8 mouse cellular contexts compared by ENCODE assay signal in the genomic region with DNA sequence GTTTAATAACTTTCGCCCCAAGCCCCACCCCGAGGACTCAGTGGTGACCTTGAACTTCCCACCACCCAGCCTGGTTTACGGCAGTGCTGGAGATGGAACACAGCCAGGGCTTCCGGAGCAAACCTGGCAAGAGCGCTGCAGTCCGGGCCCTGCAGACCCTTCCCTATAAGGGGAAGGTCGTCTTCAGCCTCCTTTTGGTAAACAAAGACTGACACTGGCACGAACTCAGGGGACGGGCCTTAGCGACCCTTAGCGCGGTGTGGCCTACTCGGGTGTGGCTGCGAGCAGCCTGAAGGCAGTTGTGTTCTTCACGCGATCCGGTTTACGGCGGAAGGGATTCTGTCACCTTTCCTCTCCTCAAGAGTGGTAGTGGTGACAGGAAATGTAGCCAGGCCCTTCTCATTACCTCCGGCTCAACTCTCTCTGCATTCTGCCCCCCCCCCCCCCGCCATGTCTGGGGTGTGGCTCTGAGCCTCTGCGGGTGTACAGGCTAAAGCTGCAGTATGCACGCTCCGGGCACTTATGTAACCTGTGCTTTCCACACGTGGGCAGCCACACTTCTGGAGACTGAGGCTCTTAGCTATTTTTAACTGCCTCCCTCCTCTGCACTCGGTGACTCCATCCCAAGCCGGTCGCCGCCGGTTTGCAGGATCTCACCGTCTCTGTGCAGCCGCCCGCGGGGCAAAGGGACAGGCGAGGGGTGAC. TPM values are rescaled to one million over a fixed set of nuclear protein-coding genes. Genes with fewer than 3 reads are reported as not detected.
DNase-seq lines count a peak whose midpoint lies in the region; ATAC-seq and TF ChIP-seq lines count a peak whose summit lies in the region.

Mpc1 (plus strand) TSS at position 84 of the 705 bp plus-strand sequence.

- no peaks in the 10 kb centered on the region for H3K9me3 ChIP-seq in heart, embryonic 10.5 days
- H3K9me3 ChIP-seq in kidney, embryonic 14.5 days (ENCODE audit: control insufficient read depth, low read length), result no peaks in the 10 kb centered on the region
- no peaks in the 10 kb centered on the region for H3K9me3 ChIP-seq in limb, embryonic 14.5 days (ENCODE audit: control insufficient read depth, low read length)
- no peaks in the 10 kb centered on the region for H3K9me3 ChIP-seq in midbrain, embryonic 16.5 days (replicated peaks; ENCODE audit: control insufficient read depth, low read length, poor library complexity, severe bottlenecking)

- H3K9ac ChIP-seq in kidney, embryonic 14.5 days (ENCODE audit: low read depth, low read length), result peak within 1 kb of the TSS; percentile 78
- peak within 1 kb of the TSS; percentile 75 for H3K9ac ChIP-seq in limb, embryonic 14.5 days (ENCODE audit: low read depth, low read length, severe bottlenecking)
- H3K9ac ChIP-seq in midbrain, embryonic 16.5 days (ENCODE audit: low read depth, low read length), result peak within 1 kb of the TSS; percentile 92

- H3K27ac ChIP-seq in bone marrow macrophage, adult 2 months (ENCODE audit: insufficient read depth, low read depth, low read length), result peak within 1 kb of the TSS; percentile 88
- peak within 1 kb of the TSS; percentile 39 for H3K27ac ChIP-seq in embryonic fibroblast, embryonic 13.5 days (ENCODE audit: insufficient read depth, low read length)
- peak within 1 kb of the TSS; percentile 98 for H3K27ac ChIP-seq in heart, embryonic 10.5 days
- H3K27ac ChIP-seq in kidney, embryonic 14.5 days (ENCODE audit: low read depth, low read length), result peak within 1 kb of the TSS; percentile 90
- H3K27ac ChIP-seq in limb, embryonic 14.5 days (replicated peaks; ENCODE audit: low read depth, low read length), result peak within 1 kb of the TSS; percentile 89
- peak within 1 kb of the TSS; percentile 96 for H3K27ac ChIP-seq in midbrain, embryonic 16.5 days (ENCODE audit: low read length)

- peak within 1 kb of the TSS; percentile 98 for H3K4me2 ChIP-seq in kidney, embryonic 14.5 days (replicated peaks; ENCODE audit: low read depth, low read length)
- H3K4me2 ChIP-seq in limb, embryonic 14.5 days (replicated peaks; ENCODE audit: low read depth, low read length, severe bottlenecking), result peak within 1 kb of the TSS; percentile 100
- H3K4me2 ChIP-seq in midbrain, embryonic 16.5 days (ENCODE audit: low read length), result peak within 1 kb of the TSS; percentile 89

- peak; percentile 88 for DNase-seq in CD4-positive helper T cell, adult 2 months (ENCODE audit: low read depth, low spot score)
- peak; percentile 93 for DNase-seq in heart, embryonic 10.5 days (ENCODE audit: low spot score)
- peak; percentile 61 for DNase-seq in limb, embryonic 14.5 days (ENCODE audit: low spot score)
- peak; percentile 40 to 60 for DNase-seq in spleen, postnatal 36 days (ENCODE audit: low spot score in 2 of 2)

- TF ChIP-seq POLR2A in bone marrow macrophage, adult 2 months (IDR thresholded peaks at IDR 0.05; ENCODE audit: borderline replicate concordance, low read depth, low read length), result no peak
- 0 out of 2 replicates have a peak, but pooled peaks have one; percentile 46 for TF ChIP-seq POLR2A in embryonic fibroblast, embryonic 13.5 days (IDR thresholded peaks at IDR 0.05; ENCODE audit: low read depth, low read length)
- 0 out of 2 replicates have a peak, but pooled peaks have one; percentile 22 for TF ChIP-seq POLR2A in limb, embryonic 14.5 days (IDR thresholded peaks at IDR 0.05; ENCODE audit: borderline replicate concordance, extremely low read depth, insufficient read depth, insufficient read length)

- no peak for TF ChIP-seq CTCF in bone marrow macrophage, adult 2 months (IDR thresholded peaks at IDR 0.05; ENCODE audit: low read depth, low read length)
- no peak for TF ChIP-seq CTCF in embryonic fibroblast, embryonic 13.5 days (IDR thresholded peaks at IDR 0.05; ENCODE audit: borderline replicate concordance, insufficient read depth, low read length)

- peaks cover 20% of the 10 kb centered on the region; the same call in 1 of the 2 replicates for H3K27me3 ChIP-seq in heart, embryonic 10.5 days (ENCODE audit: insufficient read depth, poor library complexity, severe bottlenecking)
- H3K27me3 ChIP-seq in kidney, embryonic 14.5 days (ENCODE audit: control insufficient read depth, insufficient read depth, low read length), result no peaks in the 10 kb centered on the region
- no peaks in the 10 kb centered on the region; the same call in 1 of the 2 replicates for H3K27me3 ChIP-seq in limb, embryonic 14.5 days (ENCODE audit: control insufficient read depth, insufficient read depth, low read length)
- H3K27me3 ChIP-seq in midbrain, embryonic 16.5 days (ENCODE audit: control insufficient read depth, insufficient read depth, low read depth, low read length), result no peaks in the 10 kb centered on the region

- no peaks in the 10 kb centered on the region for H3K36me3 ChIP-seq in heart, embryonic 10.5 days
- H3K36me3 ChIP-seq in kidney, embryonic 14.5 days (ENCODE audit: control insufficient read depth, insufficient read depth, low read length), result no peaks in the 10 kb centered on the region
- H3K36me3 ChIP-seq in limb, embryonic 14.5 days (ENCODE audit: control insufficient read depth, insufficient read depth, low read length), result 0 out of 2 replicates have a peak, but pooled peaks cover 4% of the 10 kb centered on the region
- H3K36me3 ChIP-seq in midbrain, embryonic 16.5 days (ENCODE audit: control insufficient read depth, insufficient read depth, low read length), result no peaks in the 10 kb centered on the region

- peaks cover 8% of the 10 kb centered on the region for H3K4me1 ChIP-seq in bone marrow macrophage, adult 2 months (ENCODE audit: control insufficient read depth, insufficient read depth, low read length)
- no peaks in the 10 kb centered on the region for H3K4me1 ChIP-seq in embryonic fibroblast, embryonic 13.5 days (ENCODE audit: control insufficient read depth, insufficient read depth, low read length)
- H3K4me1 ChIP-seq in heart, embryonic 10.5 days, result 0 out of 2 replicates have a peak, but pooled peaks cover 12% of the 10 kb centered on the region
- H3K4me1 ChIP-seq in kidney, embryonic 14.5 days (ENCODE audit: control insufficient read depth, insufficient read depth, low read length), result peaks cover 8% of the 10 kb centered on the region; the same call in 1 of the 2 replicates
- H3K4me1 ChIP-seq in limb, embryonic 14.5 days (ENCODE audit: control insufficient read depth, insufficient read depth, low read length), result peaks cover 13% of the 10 kb centered on the region; the same call in 1 of the 2 replicates
- peaks cover 18% of the 10 kb centered on the region for H3K4me1 ChIP-seq in midbrain, embryonic 16.5 days (ENCODE audit: control insufficient read depth, insufficient read depth, low read length)

- peak; percentile 70 for ATAC-seq in kidney, embryonic 14.5 days (ENCODE audit: low FRiP score, low TSS enrichment)
- peak; percentile 71 for ATAC-seq in limb, embryonic 14.5 days (ENCODE audit: low FRiP score, low read depth)
- peak; percentile 78 for ATAC-seq in midbrain, embryonic 16.5 days

- peak within 1 kb of the TSS; percentile 98 for H3K4me3 ChIP-seq in bone marrow macrophage, adult 2 months (ENCODE audit: insufficient read depth, low read length)
- peak within 1 kb of the TSS; percentile 81 for H3K4me3 ChIP-seq in embryonic fibroblast, embryonic 13.5 days (ENCODE audit: insufficient read depth, low read length)
- H3K4me3 ChIP-seq in heart, embryonic 10.5 days, result peak within 1 kb of the TSS; percentile 76
- H3K4me3 ChIP-seq in kidney, embryonic 14.5 days (ENCODE audit: low read length), result peak within 1 kb of the TSS; percentile 90
- H3K4me3 ChIP-seq in limb, embryonic 14.5 days (replicated peaks; ENCODE audit: low read length), result peak within 1 kb of the TSS; percentile 87
- peak within 1 kb of the TSS; percentile 89 for H3K4me3 ChIP-seq in midbrain, embryonic 16.5 days (ENCODE audit: low read depth, low read length)

- 1% methylated on average over 35 of the region's 35 CpGs for WGBS in heart, embryonic 10.5 days
- under 1% methylated on average over 30 of the region's 35 CpGs for WGBS in kidney, embryonic 14.5 days
- whole genome bisulfite sequencing in limb, embryonic 14.5 days, result under 1% methylated on average over 34 of the region's 35 CpGs
- WGBS in midbrain, embryonic 16.5 days, result 1% methylated on average over 33 of the region's 35 CpGs

RNA-seq across cellular contexts. Expression of gene Mpc1, which starts in this region (rescaled TPM):
- 103 and 118 TPM in 2 replicates for polyA plus RNA-seq in bone marrow macrophage, adult 2 months (2012; ENCODE audit: insufficient read depth, insufficient read length, missing spikeins)
- 53.0 and 79.3 TPM in 2 replicates for polyA plus RNA-seq in embryonic fibroblast, embryonic 13.5 days (2011; ENCODE audit: insufficient read length, low read depth, missing spikeins)
- polyA plus RNA-seq in heart, embryonic 10.5 days (2016; fragmentation: Nextera tagmentation; extraction: Ambion mirVana), result 96.2 and 144 TPM in 2 replicates
- polyA plus RNA-seq in kidney, embryonic 14.5 days (2014; fragmentation: Nextera tagmentation; extraction: Ambion mirVana), result 145 and 173 TPM in 2 replicates
- polyA plus RNA-seq in limb, embryonic 14.5 days (2012; rRNA removed), result 90.2 and 95.6 TPM in 2 replicates
- polyA plus RNA-seq in limb, embryonic 14.5 days (2014; fragmentation: Nextera tagmentation; extraction: Ambion mirVana), result 175 and 184 TPM in 2 replicates
- polyA plus RNA-seq in midbrain, embryonic 16.5 days (2015; fragmentation: Nextera tagmentation; extraction: Ambion mirVana), result 293 and 338 TPM in 2 replicates

Comparison
In these comparisons a context has a peak if more than half of its experiments do, and no peak if none do; other contexts are left out.
1. Peak in every context shown above with its lines: DNase-seq, ATAC-seq, H3K4me3 ChIP-seq and H3K27ac ChIP-seq.
2. H3K27ac ChIP-seq: peak in every context shown above with its lines; median percentile 98 in heart, embryonic 10.5 days; 96 in midbrain, embryonic 16.5 days; 90 in kidney, embryonic 14.5 days; 89 in limb, embryonic 14.5 days; 88 in bone marrow macrophage, adult 2 months; 39 in embryonic fibroblast, embryonic 13.5 days.